Mouse (Mus musculus): ENCODE data around the gene Copg1.

Copg1 gene

GRCm38 (mm10) chr6:87887594-87888233 lies at the start of gene Copg1:
Copg1 (plus strand) TSS chr6:87887814.
- peak; percentile 94 for DNase-seq (ENCODE audit: low read depth, low spot score)

DNA sequence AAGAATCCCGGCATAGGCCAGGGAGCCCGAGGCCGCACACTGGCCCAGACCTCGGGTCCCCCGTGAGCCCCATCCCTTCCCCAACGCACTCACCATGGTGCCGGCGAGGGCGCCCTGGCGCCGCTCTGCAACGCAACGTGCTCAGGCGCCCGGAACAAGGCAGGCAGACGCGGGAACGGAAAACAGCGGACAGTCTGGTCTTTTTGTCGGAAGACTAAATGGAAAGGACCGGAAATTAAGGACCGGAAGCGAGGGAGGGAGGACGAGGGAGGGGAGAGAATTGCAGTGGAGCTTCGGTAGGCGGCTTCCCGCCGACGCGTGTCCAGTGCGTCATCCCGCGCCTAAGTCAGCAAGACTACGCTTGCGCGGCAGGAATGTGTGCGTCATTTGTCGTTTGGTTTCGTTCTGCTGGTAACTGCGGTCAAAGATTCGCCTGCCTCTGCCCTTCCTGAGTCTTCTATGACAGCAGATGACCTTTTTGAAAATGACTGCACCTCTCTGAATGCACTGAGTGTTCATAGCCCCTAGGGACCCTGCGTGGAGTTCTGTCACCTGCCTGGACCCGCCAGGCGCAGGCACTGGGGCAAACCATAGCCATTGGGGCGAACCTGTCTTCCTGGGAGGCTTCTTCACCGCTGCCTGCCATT lies 48.9 kb upstream of the Copg1 start, which contains the start of gene Isy1:
Isy1 (minus strand) TSS at position 248 of the 647 bp plus-strand sequence.
- DNase-seq (ENCODE audit: low read depth, low spot score) = peak; percentile 95

- no peak for DNase-seq (ENCODE audit: low read depth, low spot score)
Measured at GRCm38 (mm10) chr6:87839797-87840341, 47.7 kb upstream of the Copg1 start.

DNA sequence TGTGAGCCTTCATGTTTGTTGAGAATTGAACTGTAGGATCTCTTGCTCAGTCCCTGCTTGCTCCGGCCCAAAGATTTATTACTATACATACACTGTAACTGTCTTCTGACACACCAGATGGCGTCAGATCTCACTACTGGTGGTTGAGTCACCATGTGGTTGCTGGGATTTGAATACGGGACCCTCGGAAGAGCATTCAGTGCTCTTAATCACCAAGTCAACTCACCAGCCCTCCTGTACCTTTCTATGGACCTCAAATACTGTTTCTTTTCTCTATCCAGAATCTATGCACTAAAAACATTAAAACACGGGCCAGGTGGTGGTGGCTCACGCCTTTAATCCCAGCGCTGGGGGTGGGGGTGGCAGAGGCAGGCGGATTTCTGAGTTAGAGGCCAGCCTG lies 46.0 kb upstream of the Copg1 start:
- no peak for DNase-seq (ENCODE audit: low read depth, low spot score)

DNA sequence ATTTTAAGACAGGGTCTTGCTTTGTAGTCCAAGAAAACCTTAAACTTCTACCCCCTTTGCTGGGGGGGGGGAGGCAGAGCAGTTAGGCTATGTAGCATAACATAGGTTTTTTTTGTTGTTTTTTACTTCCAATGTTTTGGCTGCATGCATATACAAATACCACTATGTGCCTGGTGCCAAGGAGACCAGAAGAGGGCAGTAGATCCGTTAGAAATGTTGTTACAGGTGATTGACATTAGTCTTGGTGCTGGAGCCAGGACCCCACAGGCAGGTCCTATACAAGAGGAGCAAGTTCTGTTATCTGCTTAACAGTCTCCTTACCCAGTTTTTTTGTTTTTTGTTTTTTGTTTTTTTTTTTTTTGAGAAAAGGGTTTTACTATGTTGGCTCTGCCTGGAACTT lies 45.4 kb upstream of the Copg1 start:
- DNase-seq (ENCODE audit: low read depth, low spot score) = no peak

- DNase-seq (ENCODE audit: low read depth, low spot score) = no peak
Measured at GRCm38 (mm10) chr6:87845031-87845695, 42.5 kb upstream of the Copg1 start.

DNA sequence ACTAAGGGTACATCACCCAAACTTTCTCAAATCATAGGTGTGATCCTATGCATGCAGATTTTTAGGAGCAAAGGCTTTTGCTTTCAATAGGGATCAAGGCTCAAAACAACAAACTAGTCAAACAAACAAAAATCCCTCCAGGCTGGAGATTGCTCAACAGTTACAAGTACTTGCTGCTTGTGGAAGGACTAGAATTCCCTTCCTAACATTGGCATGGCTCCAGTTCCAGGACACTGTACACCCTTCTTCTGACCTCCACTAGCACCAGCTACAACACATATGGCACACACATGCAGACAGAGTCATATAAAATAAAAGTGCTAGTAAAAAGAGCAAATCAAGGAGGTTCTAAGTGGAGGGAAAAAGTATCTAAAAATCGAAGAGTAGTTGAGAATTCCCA lies 40.8 kb upstream of the Copg1 start:
- DNase-seq (ENCODE audit: low read depth, low spot score) = no peak

- DNase-seq (ENCODE audit: low read depth, low spot score) = no peak
Measured at GRCm38 (mm10) chr6:87849780-87850154, 37.8 kb upstream of the Copg1 start.

- DNase-seq (ENCODE audit: low read depth, low spot score) = no peak
Measured at GRCm38 (mm10) chr6:87850155-87850899, 37.3 kb upstream of the Copg1 start.

GRCm38 (mm10) chr6:87850900-87851614 lies 36.6 kb upstream of the Copg1 start, which contains the start of gene Cnbp:
Cnbp (minus strand) TSS chr6:87851106.
- DNase-seq (ENCODE audit: low read depth, low spot score) = peak; percentile 92

GRCm38 (mm10) chr6:87851871-87852270 lies 35.7 kb upstream of the Copg1 start:
- DNase-seq (ENCODE audit: low read depth, low spot score) = no peak

GRCm38 (mm10) chr6:87853446-87853845 lies 34.2 kb upstream of the Copg1 start:
- DNase-seq (ENCODE audit: low read depth, low spot score) = no peak

DNA sequence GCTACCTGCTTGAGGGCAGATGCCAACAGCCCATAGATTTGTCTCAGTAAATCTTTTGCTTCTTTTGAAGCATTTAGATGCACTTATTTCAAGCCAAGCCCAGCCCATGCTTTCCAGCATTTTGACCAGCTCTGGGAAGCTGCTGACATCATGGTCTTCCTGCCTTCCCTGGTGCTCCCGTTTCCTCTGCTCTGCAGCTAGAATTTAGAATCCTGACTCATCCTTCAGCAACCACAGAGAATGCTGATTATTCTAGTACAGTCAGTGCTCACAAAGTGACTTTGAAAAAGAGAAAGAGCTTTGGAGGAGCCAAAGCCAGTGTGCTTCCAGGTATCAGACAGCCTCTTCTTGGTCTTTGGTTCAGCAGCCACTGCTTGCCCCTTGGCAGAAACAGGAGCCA lies 30.5 kb upstream of the Copg1 start:
- no peak for DNase-seq (ENCODE audit: low read depth, low spot score)

- DNase-seq (ENCODE audit: low read depth, low spot score) = no peak
Measured at GRCm38 (mm10) chr6:87866211-87866610, 21.4 kb upstream of the Copg1 start.

- no peak for DNase-seq (ENCODE audit: low read depth, low spot score)
Measured at GRCm38 (mm10) chr6:87867256-87867655, 20.4 kb upstream of the Copg1 start.

DNA sequence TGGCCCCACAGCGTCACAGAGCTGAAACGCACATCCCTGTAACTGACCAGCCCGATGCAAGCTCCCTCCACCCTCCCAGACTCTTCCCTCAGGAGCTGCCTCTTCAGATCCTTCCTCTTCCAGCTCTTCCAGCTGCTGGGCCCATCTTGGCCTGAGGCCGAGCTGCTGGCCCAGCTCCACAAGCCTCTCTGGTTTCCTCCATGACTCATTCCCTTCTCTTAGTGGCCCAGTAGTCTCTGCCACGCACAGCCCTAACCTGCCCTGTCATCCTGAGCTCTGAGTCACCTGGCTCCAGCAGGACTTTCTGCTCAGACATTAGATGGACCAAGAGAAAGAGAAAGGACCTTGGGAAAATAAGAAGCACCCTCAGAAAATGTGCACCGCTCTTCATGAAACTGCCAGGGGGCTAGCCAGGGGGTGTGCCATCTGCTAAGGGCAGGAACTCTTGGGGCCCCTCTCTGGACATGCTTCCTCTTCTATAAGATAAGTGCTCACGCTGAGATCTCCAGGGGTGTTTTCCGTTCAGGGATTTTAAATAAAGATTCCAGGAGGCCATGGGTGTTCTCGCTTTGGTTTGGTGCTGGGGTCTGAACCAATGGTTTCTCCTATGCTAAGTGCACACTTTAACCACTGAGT lies 18.6 kb upstream of the Copg1 start:
- no peak for DNase-seq (ENCODE audit: low read depth, low spot score)

DNA sequence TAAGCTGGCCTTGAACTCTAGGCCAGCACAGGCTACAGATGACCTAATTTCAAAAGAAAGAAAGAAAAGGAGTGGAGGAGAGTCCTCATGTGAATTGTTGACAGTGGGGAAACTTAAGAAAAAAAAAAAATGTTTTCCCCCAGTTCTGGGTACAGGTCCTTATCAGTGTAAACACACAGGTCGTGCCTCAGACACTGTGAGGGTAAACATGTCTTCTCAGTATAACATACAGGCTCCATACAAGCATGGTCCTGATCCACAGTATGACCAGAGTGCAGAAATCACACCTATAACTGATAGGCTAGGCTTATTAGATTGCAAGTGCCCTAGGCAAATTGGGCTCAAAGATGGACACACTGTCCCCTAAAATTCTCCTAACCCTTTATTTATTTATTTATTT lies 17.2 kb upstream of the Copg1 start:
- no peak for DNase-seq (ENCODE audit: low read depth, low spot score)

DNA sequence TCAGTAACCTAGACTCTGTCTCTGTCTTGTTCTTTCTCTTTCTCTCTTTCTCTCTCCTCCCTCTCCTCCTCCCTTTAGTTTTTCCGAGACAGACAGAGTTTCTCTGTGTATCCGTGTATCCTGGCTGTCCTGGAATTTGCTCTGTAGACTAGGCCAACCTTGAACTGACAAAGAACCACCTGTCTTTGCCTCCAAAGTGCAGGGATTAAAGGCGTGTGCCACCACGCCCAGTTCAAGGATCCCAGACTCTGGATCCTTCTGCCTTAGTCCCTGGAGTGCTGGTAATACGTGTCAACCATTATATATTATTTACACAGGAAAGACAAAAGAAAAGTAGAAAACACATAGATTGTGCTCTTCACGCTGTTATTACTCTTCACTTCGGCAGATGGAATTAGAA lies 16.4 kb upstream of the Copg1 start:
- no peak for DNase-seq (ENCODE audit: low read depth, low spot score)

DNA sequence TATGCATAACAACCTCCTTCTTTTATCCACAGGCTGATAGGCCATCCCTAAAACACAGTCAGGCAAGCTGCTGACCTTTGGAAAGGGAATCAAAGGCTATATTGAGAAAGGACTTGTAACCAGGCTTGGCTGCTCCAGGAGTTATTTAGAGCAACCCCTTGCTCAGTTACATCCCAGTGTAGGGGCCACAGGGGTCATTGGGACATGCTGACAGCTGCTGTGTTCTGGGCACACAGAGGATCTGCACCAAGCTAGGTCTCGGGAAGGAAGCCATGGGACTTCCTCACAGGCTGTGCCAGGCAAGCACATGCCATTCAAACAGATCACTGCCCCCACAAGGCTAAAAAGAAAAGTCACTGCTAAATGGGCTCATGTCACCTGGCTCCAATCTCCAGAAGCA lies 14.5 kb upstream of the Copg1 start:
- DNase-seq (ENCODE audit: low read depth, low spot score) = no peak

DNA sequence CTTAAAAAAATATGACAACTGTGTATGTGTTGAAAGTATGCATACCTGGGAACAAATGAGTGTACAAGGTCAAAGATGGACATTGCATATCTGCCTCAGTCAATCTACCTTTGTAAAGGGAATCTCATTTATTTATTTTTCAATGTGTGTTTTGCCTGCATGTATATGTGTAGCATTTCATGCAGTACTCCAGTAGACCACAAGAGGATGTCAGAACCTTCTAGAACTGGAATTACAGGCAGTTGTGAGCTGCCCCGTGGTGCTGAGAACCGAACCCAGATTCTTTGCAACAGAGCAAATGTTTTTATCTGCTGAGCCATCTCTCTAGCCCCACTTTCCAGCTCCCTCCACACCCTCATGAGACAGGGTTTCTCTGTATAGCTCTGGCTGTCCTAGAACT lies 13.7 kb upstream of the Copg1 start:
- DNase-seq (ENCODE audit: low read depth, low spot score) = no peak

- no peak for DNase-seq (ENCODE audit: low read depth, low spot score)
Measured at GRCm38 (mm10) chr6:87875083-87875482, 12.5 kb upstream of the Copg1 start.

All from brain, embryonic 18.5 days (tissue).